Mouse (Mus musculus) liver, postnatal 0 days (tissue): ENCODE data around the gene Stk40.

Experiments used
- CTCF ChIP-seq: sonication (generic); IDR thresholded peaks from 2 replicates; pipeline ENCODE4 v1.5.1; 2016; ENCODE audit warnings: antibody characterized with exemption, low read depth
- EP300 ChIP-seq: IDR thresholded peaks from 2 replicates; pipeline ENCODE4 v1.6.1; 2016; ENCODE audit warnings: antibody characterized with exemption, low read depth, mild to moderate bottlenecking

DNA sequence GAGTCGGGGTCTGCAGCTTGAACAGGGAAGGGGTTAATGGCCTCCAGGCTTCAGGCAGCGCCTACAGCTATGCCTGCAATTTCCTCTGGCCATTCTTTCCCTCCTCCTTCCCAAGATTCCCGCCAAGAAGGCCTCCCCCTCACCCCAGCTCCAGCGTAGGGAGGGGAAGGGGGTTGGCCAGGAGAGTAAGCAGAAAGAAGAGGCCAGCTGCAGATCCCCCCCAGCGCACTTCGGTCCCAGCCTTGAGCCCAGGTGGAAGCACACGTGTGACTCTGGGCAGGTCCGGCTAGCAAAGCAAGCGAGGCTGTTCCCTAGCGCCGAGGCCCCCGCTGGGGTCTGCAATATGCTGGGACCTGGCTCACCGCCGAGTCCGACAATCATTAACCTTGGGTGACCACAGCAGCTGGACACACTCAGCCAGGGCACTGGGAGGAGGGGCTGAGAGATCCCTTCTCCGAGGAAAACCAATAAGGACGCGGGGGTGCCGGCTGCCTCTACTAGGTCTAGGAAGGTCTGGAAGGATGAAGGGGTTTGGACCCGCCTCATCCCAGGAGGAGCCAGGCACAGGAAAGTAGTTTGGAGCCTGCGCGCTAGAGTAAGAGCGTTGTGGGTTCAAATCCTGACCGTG is 43.9 kb downstream of the Stk40 start, which contains the start of gene Eva1b:
- no peak for TF ChIP-seq CTCF
- TF ChIP-seq EP300, result no peak
